Mouse (Mus musculus) thymus, adult 2 months (tissue): ENCODE measurements around the gene Plvap. TPM values are rescaled to one million over a fixed set of nuclear protein-coding genes. Genes with fewer than 3 reads are reported as not detected.
"Not testable (repeated sequence)": the region's sequence is repeated elsewhere in the genome, so short reads cannot be mapped to it uniquely, and the experiment has no call there.

Source experiments
- DNase-seq: peaks from one replicate; pipeline ENCODE4 v3.0.0; 2021
- H3K27ac ChIP-seq: fragments of 200-500 bp; 2 replicates; pipeline ENCODE4 v1.5.1; 2012; ENCODE audit warnings: low read length, control low read depth; ENCODE audit not compliant: control insufficient read depth, insufficient read depth
- H3K27me3 ChIP-seq: fragments of 200-500 bp; 2 replicates; pipeline ENCODE4 v1.6.1; 2012; ENCODE audit warnings: mild to moderate bottlenecking, low read length, moderate library complexity, mixed read lengths; ENCODE audit not compliant: control insufficient read depth, insufficient read depth
- H3K36me3 ChIP-seq: fragments of 200-500 bp; 2 replicates; pipeline ENCODE4 v1.6.1; 2012; ENCODE audit warnings: mild to moderate bottlenecking, low read length, moderate library complexity; ENCODE audit not compliant: control insufficient read depth, insufficient read depth
- H3K4me1 ChIP-seq: fragments of 200-500 bp; replicated peaks from 2 replicates; pipeline ENCODE4 v1.6.1; 2012; ENCODE audit warnings: low read length; ENCODE audit not compliant: control insufficient read depth, insufficient read depth
- H3K4me3 ChIP-seq: fragments of 200-500 bp; 2 replicates; pipeline ENCODE4 v1.5.1; 2012; ENCODE audit warnings: mild to moderate bottlenecking, low read length, control low read depth, moderate library complexity; ENCODE audit not compliant: control insufficient read depth, insufficient read depth
- CTCF ChIP-seq: fragments of 200-500 bp; IDR thresholded peaks from 2 replicates; pipeline ENCODE4 v1.5.1; 2012; ENCODE audit warnings: mild to moderate bottlenecking, control low read depth, low read length, moderate library complexity, borderline replicate concordance; ENCODE audit not compliant: control insufficient read depth, poor library complexity, insufficient read depth; ENCODE audit errors: extremely low read depth
- POLR2A ChIP-seq: fragments of 200-500 bp; IDR thresholded peaks from 2 replicates; pipeline ENCODE4 v1.6.1; 2012; ENCODE audit warnings: mild to moderate bottlenecking, low read length, control low read depth, moderate library complexity; ENCODE audit not compliant: control insufficient read depth, poor library complexity, insufficient read depth; ENCODE audit errors: extremely low read depth
- WGBS: fragments of 180-500 bp; shearing (Covaris S2); methylation state at CpG from one replicate; pipeline ENCODE4 v1.1.7; 2018; 5-methylcytosine and 5-hydroxymethylcytosine counted together
- polyA plus RNA-seq: library from polyadenylated mRNA; depleted of rRNA; stranded (reverse); fragments of >200 nt; gene quantifications from 2 replicates; pipeline ENCODE4 v1.2.3, GENCODE M21; 2012

Gene Plvap
- polyA plus RNA-seq, 1 experiment, result 62.6 TPM

DNA sequence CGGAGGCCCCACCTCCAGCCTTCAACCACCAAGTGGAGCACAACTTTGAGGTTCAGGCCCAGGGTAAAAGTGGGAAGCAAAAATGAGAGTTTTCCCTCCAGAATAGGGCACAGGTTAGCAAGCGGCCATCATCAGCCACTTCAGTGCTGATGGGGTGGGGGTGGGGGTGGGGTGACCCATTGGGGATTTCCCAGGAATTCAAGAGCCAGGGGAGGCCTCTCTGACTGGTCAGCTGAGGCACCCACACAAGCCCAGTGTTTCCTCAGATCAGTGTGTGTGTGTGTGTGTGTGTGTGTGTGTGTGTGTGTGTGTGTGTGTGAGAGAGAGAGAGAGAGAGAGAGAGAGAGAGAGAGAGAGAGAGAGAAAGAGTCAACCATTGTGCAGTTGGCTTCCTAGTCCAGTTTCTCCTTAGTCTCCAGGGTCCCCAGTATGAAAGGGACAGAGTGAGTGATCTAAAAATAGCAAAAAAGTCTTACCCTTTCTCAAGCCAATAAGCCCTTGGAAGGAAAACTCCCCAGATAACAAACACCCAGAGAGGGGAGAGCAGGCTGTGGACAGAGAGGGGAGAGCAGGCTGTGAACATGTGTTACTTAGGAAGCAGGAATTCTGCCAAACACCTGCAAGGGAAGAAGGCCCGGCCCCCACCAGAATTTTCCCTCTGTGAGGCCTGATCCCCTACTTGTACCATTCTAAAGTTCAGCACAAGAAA lies 15.8 kb upstream of the Plvap start:
- DNase-seq, result no peak
- no peak overlapping the region for H3K27ac ChIP-seq
- WGBS, result 67% methylated on average over 3 of the region's 3 CpGs

DNA sequence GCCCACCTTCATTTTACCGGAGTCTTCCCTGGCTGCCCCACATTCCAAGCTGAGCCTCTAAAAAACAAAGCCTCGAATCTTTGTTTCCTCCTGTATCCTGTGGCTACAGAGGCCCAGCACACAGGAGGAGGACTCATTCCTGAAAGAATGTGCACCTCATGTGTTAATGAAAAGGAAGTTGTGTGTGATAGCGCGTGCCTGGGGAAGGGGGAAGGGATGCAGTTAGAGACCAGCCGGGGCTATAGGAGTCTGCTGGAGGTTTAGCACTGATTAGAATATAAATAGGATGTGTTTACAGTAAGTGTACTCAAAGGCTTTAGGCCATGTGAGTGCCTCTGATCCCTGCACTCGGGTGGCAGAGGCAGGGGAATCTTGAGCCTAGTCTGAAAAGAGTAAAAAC lies 14.7 kb upstream of the Plvap start:
- no peak for DNase-seq
- Histone ChIP-seq H3K27ac (no peak overlapping the region), H3K4me1 (peaks cover 9% of the 10 kb centered on the region), H3K36me3 (no peaks in the 10 kb centered on the region), H3K27me3 (no peaks in the 10 kb centered on the region), H3K4me3 (no peak overlapping the region)
- TF ChIP-seq CTCF (no peak), POLR2A (no peak)
- WGBS, result 71% methylated on average over 6 of the region's 6 CpGs

More for the DNA sequence above, 15.8 kb upstream of the Plvap start:
- Histone ChIP-seq H3K27me3 (no peaks in the 10 kb centered on the region), H3K4me1 (peaks cover 9% of the 10 kb centered on the region), H3K36me3 (no peaks in the 10 kb centered on the region), H3K4me3 (no peak overlapping the region)
- TF ChIP-seq POLR2A (no peak), CTCF (no peak)

DNA sequence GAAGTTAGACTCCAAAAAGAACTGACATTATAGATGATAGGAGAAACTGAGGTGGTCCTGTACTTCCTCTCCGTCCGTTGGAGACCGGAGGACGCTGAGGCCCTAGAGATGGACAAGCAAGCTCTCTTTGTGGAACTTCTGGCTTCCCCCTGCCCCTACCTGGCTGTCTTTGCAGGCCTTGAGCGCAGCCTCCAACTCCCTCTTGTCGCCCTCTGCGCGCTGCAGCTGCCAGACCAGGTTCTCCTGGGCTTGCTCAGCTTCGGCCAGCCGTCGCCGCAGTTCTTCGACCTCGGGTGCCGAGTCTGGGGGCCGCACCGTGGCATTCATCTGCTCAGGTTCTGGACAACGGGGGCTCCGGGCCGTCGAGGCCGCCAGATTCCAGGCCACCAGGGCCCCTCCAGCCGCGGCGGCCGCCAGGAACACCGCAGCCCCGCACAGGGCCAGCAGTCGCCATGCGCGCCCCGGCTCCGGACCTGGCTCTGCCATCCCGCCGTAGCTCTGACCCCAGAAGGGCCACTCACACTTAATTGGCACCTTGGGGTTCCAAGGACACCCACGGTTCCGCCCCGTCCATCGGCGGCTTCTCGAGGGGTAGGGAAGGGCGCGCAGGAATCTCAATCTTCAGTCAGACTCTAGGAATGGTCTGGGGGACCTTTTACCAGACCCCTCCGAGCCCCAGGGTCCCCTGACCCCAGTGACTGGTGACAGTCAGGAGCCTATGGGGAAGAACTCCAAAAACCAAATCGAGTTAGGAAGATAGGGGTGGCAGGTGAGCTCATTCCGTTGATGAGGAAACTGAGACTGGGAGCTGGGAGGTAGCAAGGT lies 13.9 kb upstream of the Plvap start, which contains the start of gene Ccdc194:
Ccdc194 (minus strand) TSS at position 486 of the 825 bp plus-strand sequence.
- DNase-seq, result no peak
- Histone ChIP-seq H3K27ac (no peak within 1 kb of the TSS), H3K4me1 (peaks cover 9% of the 10 kb centered on the region), H3K27me3 (no peaks in the 10 kb centered on the region), H3K36me3 (no peaks in the 10 kb centered on the region), H3K4me3 (no peak within 1 kb of the TSS)
- no peak for TF ChIP-seq POLR2A
- no peak for TF ChIP-seq CTCF
- 87% methylated on average over 46 of the region's 46 CpGs for WGBS

DNA sequence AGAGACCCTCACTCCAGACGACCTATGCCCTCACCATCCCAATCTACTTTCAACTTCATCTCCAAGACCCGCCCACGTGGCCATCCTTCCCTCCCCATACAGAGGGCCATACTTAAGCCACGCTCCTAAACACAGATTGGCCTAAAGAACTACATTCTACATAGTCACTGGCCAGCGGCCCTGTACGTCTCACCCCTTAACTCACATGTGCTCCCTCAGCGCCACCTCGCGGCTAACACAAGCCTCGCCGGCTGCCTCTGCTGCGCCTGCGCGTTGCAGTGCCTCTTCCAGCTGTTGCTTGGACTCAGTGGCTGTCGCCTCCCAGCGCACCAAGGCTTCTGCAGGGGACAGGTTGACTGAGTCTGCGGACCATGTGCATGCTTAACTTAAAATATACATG lies 10.1 kb upstream of the Plvap start:
- TF ChIP-seq CTCF (peak; percentile 91), POLR2A (0 out of 2 replicates have a peak, but pooled peaks have one; percentile 22)
- Histone ChIP-seq H3K4me3 (no peak overlapping the region), H3K36me3 (no peaks in the 10 kb centered on the region), H3K4me1 (no peaks in the 10 kb centered on the region), H3K27me3 (no peaks in the 10 kb centered on the region), H3K27ac (no peak overlapping the region)
- DNase-seq, result peak; percentile 97
- 2% methylated on average over 17 of the region's 17 CpGs for WGBS

DNA sequence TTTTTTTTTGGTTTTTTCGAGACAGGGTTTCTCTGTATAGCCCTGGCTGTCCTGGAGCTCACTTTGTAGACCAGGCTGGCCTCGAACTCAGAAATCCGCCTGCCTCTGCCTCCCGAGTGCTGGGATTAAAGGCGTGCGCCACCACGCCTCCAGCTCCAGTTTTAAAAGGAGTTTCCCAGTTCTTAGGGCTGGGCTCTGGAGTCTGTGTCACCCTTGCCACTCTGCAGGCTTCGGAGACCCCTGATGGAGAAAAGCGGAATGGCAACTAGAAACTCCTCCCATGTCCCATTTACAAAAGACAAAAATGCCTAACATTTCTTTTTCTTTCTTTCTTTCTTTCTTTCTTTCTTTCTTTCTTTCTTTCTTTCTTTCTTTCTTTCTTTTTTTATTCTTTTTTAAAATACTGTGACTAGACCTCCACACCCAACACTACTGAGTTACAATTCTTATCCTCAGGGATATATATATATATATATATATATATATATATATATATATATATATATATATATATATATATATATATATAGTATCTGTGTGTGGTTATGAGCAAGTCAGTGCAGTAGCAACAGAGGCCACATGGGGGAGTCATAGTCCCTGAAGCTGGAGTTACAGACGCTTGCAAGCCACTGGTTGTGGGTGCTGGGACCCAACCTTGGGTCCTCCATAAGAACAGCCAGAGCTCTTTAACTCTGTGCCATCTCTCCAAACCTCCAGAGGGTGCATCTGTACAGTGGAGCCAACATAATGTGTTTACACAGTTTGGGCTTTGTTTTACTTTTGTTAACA lies 7.7 kb upstream of the Plvap start:
- WGBS, result 29% methylated on average over 10 of the region's 10 CpGs
- H3K4me1 ChIP-seq, H3K36me3 ChIP-seq, H3K27ac ChIP-seq, H3K27me3 ChIP-seq, H3K4me3 ChIP-seq: not testable (repeated sequence)
- peak; percentile 67 for DNase-seq

DNA sequence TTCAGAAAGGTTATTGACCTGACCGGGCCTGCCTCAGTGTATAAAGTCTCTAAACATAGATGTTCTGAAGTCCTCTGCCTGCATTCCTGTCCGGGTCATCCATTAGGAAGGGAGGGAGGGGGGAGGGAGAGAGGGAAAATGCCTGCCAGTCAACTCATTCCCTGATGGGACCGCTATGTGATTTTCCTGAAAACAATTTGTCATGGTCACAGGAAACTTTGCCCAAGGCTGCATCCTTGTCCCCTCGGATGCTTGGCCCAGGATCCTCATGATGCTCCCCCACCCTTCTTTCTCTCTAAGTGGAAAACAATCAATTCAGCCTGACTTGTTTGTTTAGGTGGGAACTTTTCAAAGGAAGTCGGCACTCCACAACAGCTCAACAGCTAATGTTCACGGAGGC lies 5.2 kb upstream of the Plvap start:
- WGBS, result 83% methylated on average over 6 of the region's 6 CpGs
- Histone ChIP-seq H3K4me3 (no peak overlapping the region), H3K27me3 (no peaks in the 10 kb centered on the region; the same call in 1 of the 2 replicates), H3K27ac (no peak overlapping the region), H3K36me3 (no peaks in the 10 kb centered on the region), H3K4me1 (no peaks in the 10 kb centered on the region)
- no peak for TF ChIP-seq POLR2A
- no peak for TF ChIP-seq CTCF
- no peak for DNase-seq
